Mouse (Mus musculus) ES-Bruce4 (cell line): ENCODE results near the gene Tshz2. TPM values are rescaled to one million over a fixed set of nuclear protein-coding genes. Genes with fewer than 3 reads are reported as not detected.

ENCODE experiments used
- H3K27ac ChIP-seq: 2 replicates; pipeline ENCODE4 v1.5.1; 2012; ENCODE audit warnings: low read length, inconsistent platforms; ENCODE audit not compliant: insufficient read depth
- H3K27me3 ChIP-seq: 2 replicates; pipeline ENCODE4 v1.6.1; 2012; ENCODE audit warnings: mild to moderate bottlenecking, low read length, inconsistent platforms; ENCODE audit not compliant: control insufficient read depth, poor library complexity, insufficient read depth, severe bottlenecking
- H3K36me3 ChIP-seq: 2 replicates; pipeline ENCODE4 v1.6.1; 2012; ENCODE audit warnings: inconsistent platforms, mild to moderate bottlenecking, low read length, moderate library complexity; ENCODE audit not compliant: control insufficient read depth, poor library complexity, insufficient read depth, severe bottlenecking
- H3K4me1 ChIP-seq: one replicate; pipeline ENCODE4 v1.8.1; 2011; ENCODE audit warnings: low read length; ENCODE audit not compliant: control insufficient read depth, insufficient read depth
- H3K4me3 ChIP-seq: 2 replicates; pipeline ENCODE4 v1.5.1; 2011; ENCODE audit warnings: low read depth, mild to moderate bottlenecking, low read length
- H3K9ac ChIP-seq: 2 replicates; pipeline ENCODE4 v1.6.1; 2012; ENCODE audit warnings: low read depth, mild to moderate bottlenecking, inconsistent platforms; ENCODE audit not compliant: poor library complexity, severe bottlenecking
- H3K9me3 ChIP-seq: replicated peaks from 2 replicates; pipeline ENCODE4 v1.6.1; 2012; ENCODE audit warnings: mild to moderate bottlenecking, low read length, inconsistent platforms; ENCODE audit not compliant: control insufficient read depth, poor library complexity, insufficient read depth, severe bottlenecking
- CTCF ChIP-seq: IDR thresholded peaks from one replicate; pipeline ENCODE4 v1.8.1; 2011; ENCODE audit warnings: low read depth, low read length
- EP300 ChIP-seq: IDR thresholded peaks from 2 replicates; pipeline ENCODE4 v1.6.1; 2011; ENCODE audit warnings: low read depth, low read length; ENCODE audit not compliant: insufficient read depth
- POLR2A ChIP-seq: IDR thresholded peaks from one replicate; pipeline ENCODE4 v1.8.1; 2011; ENCODE audit warnings: low read length; ENCODE audit not compliant: insufficient read depth
- polyA plus RNA-seq: library from polyadenylated mRNA; stranded (reverse); fragments of >200 nt; gene quantifications from 2 replicates; pipeline ENCODE4 v1.2.4, GENCODE M21; 2011; ENCODE audit warnings: low read depth; ENCODE audit not compliant: missing spikeins, insufficient read depth, insufficient read length

Gene Tshz2
- polyA plus RNA-seq, 1 experiment: 0.24 TPM

- H3K4me3 ChIP-seq: no peak overlapping the region
- no peak for TF ChIP-seq EP300
- no peak for TF ChIP-seq POLR2A
- TF ChIP-seq CTCF: no peak
- H3K4me1 ChIP-seq: no peaks in the 10 kb centered on the region
- H3K36me3 ChIP-seq: no peaks in the 10 kb centered on the region
- H3K9ac ChIP-seq: no peak overlapping the region
- H3K9me3 ChIP-seq: no peaks in the 10 kb centered on the region
- no peak overlapping the region for H3K27ac ChIP-seq
- H3K27me3 ChIP-seq: no peaks in the 10 kb centered on the region
These were observed 356.4 kb downstream of the Tshz2 start for GRCm38 (mm10) chr2:169989186-169989585.

- H3K4me3 ChIP-seq: no peak overlapping the region
- H3K9me3 ChIP-seq: no peaks in the 10 kb centered on the region
- H3K9ac ChIP-seq: no peak overlapping the region
- no peaks in the 10 kb centered on the region for H3K27me3 ChIP-seq
- H3K27ac ChIP-seq: no peak overlapping the region
- no peaks in the 10 kb centered on the region for H3K36me3 ChIP-seq
- H3K4me1 ChIP-seq: no peaks in the 10 kb centered on the region
- TF ChIP-seq CTCF: no peak
These were observed 358.2 kb downstream of the Tshz2 start for GRCm38 (mm10) chr2:169990991-169991390.

DNA sequence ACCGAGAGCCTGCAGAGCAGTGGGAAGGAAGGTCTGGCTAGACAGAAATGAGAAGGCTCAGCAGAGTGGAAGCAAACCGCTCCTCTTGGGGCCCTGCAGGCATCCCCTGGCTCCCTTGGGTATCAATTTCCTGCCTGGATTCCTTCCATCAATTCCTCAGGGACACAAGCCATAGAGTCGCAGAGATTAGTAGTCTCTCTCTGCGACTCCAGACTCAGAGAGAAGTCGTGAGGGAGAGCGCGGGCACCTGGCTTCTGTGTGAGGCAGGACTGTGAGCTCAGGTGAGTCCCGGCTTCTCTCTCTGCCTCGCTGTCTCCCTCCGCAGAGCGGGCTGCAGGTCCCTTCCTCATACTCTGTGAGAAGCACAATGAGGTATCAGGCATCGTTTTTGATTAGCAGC lies 363.2 kb downstream of the Tshz2 start:
- Histone ChIP-seq H3K27ac (no peak overlapping the region), H3K4me3 (no peak overlapping the region), H3K4me1 (no peaks in the 10 kb centered on the region), H3K9ac (no peak overlapping the region), H3K27me3 (no peaks in the 10 kb centered on the region), H3K36me3 (no peaks in the 10 kb centered on the region), H3K9me3 (no peaks in the 10 kb centered on the region)
- TF ChIP-seq POLR2A: no peak
- TF ChIP-seq EP300: no peak
- no peak for TF ChIP-seq CTCF

DNA sequence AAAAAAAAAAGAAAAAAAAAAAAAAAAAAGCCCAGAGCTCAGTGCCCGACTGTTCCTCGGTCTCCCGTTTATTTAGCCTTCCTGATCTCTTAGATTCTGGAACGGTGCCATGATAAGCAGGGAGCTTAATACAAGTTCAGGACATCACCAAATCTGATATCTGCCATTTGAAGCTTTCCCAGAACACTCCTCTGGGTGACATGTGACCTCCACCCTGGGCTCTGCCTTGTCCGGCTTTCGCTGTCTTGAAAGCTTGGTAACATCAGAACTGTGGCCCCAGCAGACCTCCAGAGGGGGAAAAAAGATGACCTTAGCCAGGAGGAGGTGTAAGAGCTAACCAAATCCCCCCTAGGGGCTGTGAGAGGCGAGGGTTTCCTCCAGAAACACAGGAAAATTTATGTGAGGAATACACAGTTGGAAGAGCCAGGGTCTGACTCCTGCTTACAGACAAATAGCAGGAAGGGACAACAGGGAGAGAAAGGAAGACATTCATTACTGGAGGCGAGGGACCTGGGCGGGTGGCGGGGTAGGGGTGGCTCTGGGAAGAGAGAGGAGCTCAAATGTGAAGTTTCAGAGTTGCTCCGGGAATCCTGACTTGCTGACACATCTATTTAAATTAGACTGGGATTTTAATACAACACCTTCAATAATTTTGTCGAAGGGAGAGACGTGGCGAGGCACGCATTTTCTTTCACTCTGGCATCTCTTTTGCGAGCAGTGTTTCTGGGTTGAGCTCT lies 363.9 kb downstream of the Tshz2 start:
- no peak overlapping the region for H3K27ac ChIP-seq
- TF ChIP-seq EP300 (no peak), POLR2A (no peak), CTCF (no peak)
- H3K9me3 ChIP-seq: no peaks in the 10 kb centered on the region
- no peaks in the 10 kb centered on the region for H3K27me3 ChIP-seq
- H3K9ac ChIP-seq: no peak overlapping the region
- no peaks in the 10 kb centered on the region for H3K36me3 ChIP-seq
- no peaks in the 10 kb centered on the region for H3K4me1 ChIP-seq
- no peak overlapping the region for H3K4me3 ChIP-seq

- Histone ChIP-seq H3K4me3 (no peak overlapping the region), H3K4me1 (no peaks in the 10 kb centered on the region), H3K27me3 (no peaks in the 10 kb centered on the region), H3K9ac (no peak overlapping the region), H3K36me3 (no peaks in the 10 kb centered on the region), H3K27ac (no peak overlapping the region), H3K9me3 (no peaks in the 10 kb centered on the region)
- TF ChIP-seq POLR2A (no peak), CTCF (no peak), EP300 (no peak)
These were observed 364.6 kb downstream of the Tshz2 start for GRCm38 (mm10) chr2:169997276-169998049.

DNA sequence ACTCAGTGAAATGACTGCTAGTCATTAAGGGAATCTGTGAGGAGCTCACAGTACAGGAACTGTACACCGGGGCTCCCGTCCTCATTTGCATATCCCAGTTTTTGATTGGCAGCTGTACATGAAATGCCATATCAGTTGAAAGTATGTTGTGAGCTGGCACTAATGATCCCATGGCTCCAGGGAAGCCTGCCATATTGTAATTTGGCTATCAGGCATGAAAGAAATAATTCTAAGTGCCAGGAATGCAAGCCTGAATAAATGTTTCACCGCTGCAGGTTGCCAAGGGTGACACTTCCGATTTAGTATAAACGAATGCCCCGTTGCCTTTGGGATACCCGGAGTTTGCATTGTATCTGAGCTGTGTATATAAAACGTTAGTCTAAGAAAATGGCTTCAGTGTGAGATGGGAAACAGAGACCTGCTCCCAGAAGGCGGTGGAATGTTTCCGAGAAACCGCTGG lies 366.1 kb downstream of the Tshz2 start:
- H3K4me3 ChIP-seq: no peak overlapping the region
- TF ChIP-seq POLR2A (no peak), CTCF (no peak), EP300 (no peak)
- H3K9ac ChIP-seq: no peak overlapping the region
- H3K36me3 ChIP-seq: no peaks in the 10 kb centered on the region
- no peaks in the 10 kb centered on the region for H3K9me3 ChIP-seq
- no peak overlapping the region for H3K27ac ChIP-seq
- no peaks in the 10 kb centered on the region for H3K27me3 ChIP-seq
- no peaks in the 10 kb centered on the region for H3K4me1 ChIP-seq
